Mouse (Mus musculus): ENCODE data around the gene Ncam1.

DNA sequence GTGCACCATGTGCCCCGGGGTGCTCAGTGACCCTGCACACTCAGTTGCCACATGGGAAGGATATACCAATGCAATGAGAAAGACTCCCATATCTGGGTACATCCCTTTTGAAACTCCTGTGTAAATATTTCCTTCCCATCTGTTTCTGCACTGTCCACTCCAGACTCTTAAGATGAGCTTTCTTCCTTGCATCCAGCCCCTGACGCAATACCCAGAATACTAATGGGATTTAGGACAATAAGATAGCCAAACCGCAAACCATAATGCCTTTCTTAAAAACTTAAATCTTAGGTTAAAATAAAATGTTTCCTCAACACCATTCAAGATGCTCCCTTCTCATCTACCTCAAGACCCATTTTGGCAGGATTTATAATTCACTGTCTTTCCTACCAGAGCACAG lies 193.4 kb downstream of the Ncam1 start:
- TF ChIP-seq CTCF (IDR thresholded peaks at IDR 0.05; ENCODE audit: borderline replicate concordance, control insufficient read depth, extremely low read depth, insufficient read depth, low read length, poor library complexity) (no peak), POLR2A (IDR thresholded peaks at IDR 0.05; ENCODE audit: control insufficient read depth, extremely low read depth, insufficient read depth, low read length, poor library complexity) (no peak)

All from thymus, adult 2 months (tissue).